Mouse (Mus musculus) A20 (cell line): ENCODE results near the gene Fgd6.

ENCODE experiments used
- DNase-seq: peaks from one replicate; pipeline ENCODE4 v3.0.0-alpha.2; 2011; ENCODE audit warnings: low read depth, low spot score

Fgd6 gene

DNA sequence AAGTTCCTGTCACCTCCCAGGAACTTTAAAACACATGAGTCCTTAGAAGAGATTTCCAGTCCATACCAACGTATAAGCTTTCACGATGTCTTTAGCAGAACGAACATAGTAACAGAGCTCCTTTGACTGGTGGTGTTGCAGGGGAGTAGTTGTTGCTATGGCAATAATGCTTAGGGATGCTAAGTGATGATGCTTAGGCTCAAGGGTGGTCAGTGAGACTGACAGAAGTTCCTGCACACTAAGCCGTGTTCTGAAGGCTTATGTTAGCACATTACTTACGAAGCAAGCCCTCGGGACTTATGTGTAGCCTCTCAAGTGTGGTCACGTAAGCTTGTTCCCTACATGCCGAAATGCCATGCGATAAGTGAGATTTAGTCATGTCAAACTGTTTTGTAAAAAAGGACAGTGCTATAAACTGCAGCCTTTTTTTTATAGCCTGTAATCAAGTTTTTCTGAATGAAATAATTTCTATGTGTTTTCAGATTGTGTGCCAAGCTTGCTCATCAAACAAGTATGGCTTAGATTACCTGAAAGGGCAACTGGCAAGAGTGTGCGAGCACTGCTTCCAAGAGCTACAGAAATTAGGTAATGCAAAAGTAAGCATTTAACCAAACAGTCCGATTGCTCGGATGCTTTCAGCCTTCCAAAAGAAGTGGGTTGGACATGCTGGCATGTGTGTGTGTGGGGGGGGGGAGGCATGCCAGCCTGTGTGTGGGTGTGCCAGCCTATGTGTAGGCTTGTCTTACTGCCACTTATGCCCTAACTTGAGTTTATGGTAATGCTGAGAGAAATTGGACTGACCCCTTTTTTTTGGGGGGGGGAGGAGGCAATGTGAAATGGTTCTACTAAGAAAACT, 99.0 kb downstream of the Fgd6 start:
- no peak for DNase-seq

DNA sequence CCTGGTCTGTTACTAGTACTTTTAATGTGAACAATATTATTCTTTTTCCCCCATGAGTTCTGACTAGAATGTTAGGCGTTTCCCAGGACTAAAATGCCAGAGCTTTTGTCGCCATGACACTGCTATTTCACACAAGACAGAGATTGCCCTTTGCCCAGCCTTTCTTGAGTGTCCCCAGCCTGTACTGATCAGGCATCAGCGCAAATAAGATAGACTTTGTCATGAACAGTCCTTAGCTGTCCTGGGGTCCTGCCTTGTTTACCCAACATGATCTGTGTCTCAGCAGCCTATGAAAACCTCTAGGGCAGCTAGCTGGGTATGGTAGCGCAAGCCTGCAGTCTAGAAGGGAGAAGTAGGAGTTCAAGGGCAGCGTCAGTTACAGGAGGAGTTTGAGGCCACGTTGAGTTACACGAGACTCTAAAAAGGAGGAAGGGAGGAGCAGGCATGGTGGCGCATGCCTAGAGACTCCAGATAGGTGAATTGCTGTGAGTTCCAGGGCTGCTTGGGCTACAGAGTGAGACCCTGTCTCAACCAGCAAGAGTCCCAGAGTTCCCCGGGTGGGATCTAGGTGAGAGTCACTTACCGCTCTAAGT, 103.2 kb downstream of the Fgd6 start:
- no peak for DNase-seq

DNA sequence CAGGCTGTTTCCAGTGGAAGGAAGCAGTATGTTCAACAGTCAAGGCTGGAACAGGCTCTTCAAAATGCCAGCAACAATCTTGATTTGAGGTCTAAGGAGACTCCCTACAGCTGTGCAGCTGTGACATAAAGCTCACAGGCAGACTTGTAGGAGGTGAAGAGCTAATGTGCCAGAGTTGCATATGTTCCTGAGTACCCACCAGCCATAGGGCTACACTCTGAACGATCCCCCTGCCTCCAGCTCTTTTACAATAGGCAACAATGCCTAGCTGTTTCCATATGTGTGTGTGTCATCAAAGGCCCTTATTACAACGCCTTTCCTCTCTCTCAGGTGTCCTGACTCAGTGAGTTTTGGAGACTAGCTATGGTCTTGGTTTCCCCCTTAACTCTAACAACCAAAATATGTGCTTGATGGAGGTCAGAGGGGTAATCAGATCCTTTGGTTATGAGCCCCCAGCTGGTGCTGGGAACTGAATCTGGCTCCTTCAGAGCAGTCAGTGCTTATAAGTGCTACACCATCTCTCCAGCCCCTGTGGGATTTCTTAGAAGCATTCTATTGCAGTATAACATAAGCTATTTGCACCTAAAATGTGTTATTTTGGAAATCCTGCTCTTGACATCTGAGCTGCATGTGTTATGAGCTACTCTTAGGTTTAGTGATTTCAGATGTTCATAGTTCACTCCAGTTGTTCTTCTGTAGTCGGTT, 104.6 kb downstream of the Fgd6 start:
- no peak for DNase-seq

DNA sequence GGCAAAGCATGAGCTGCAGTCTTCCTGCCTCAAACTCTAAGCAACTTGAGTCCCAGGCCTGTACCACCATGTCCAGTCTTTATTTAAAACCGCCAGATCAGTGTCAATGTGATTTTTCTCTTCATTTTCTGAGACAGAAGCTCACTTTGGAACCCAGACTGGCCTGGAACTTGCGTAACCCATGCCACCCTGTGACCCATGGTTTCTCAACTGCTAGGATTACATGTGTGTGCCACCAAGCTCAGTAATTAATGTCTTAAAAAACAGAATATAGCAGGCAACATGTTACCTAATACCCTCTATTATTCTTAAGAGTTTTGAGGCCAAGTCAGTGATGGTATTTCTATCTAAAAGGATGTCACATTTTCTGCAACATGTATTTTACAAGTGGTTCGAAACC, 106.6 kb downstream of the Fgd6 start:
- no peak for DNase-seq

DNA sequence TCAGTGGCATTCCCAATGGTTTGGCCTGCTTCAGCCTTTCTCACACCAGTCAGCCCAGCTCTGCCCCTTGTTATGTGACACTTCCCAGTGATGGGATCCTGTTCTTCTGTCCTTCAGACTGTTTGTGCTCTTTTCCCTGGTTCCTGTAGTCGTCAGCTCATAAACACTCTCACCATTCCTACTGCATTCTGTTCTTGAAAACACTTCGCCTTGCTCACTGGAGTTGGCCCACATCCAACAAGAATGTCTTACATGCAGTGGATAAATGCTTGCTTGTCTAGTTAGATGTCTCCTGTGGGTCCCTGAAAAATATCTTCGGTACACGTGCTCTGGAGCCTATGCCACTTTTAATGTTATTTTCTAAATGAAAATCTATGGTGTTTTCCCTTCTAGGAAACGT, 108.8 kb downstream of the Fgd6 start:
- no peak for DNase-seq

DNA sequence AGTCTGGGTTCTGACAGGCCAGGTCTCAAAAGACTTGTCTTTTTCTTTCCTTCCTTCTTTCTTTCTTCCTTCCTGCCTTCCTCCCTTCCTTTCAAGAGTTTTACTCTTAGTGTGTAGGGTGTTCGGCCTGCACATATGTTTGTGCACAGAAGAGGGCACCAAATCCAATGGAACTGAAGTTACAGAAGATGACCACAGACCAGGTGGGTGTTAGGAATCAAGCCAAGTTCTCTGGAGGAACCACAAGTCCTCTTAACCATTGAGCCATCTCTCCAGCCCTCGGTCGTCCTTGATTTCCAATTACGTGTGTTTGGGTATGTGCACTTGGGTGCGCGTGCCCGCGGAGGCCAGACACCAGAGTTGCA, 111.6 kb downstream of the Fgd6 start:
- no peak for DNase-seq

DNA sequence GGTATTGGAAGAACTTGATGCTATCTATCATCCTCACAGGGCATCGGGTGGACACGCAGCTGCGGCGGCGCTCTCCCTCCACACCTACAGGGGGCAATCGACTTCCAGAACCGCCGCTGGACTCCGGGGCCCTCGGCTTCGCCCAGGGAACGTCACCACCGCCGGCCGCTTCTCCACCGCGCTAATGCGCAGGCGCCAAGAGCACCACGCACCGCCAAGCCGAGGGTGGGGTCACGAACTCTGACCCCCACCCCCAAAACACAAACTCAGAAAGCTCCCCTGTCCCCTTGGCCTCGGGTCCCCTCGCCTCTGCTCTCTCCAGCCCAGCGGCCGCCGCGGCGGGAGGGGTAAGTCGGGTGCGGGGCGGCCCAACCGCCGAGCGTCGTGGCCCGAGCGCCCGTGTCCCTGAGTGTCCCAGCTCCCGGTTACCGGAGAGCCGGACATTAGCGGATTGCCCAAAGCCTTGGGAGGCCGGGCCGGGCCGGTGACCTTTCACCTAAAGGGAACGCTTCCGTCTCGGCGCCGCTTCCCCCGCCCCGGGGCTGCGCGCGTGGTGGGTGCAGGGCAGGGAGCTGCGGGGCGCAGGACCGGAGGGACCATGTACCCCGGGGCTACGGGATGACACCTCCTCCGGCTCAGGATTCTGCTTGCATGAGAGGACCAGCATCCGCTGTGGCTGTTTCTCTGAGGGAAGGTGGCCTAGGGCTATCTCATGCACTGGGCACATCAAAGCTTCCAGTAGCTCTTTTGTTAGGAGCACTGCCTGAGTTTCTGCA, 112.1 kb downstream of the Fgd6 start, which contains the start of gene Nr2c1:
Gene Nr2c1 (plus strand): TSS at position 268 of the 776 bp plus-strand sequence.
- DNase-seq: peak; percentile 92

DNA sequence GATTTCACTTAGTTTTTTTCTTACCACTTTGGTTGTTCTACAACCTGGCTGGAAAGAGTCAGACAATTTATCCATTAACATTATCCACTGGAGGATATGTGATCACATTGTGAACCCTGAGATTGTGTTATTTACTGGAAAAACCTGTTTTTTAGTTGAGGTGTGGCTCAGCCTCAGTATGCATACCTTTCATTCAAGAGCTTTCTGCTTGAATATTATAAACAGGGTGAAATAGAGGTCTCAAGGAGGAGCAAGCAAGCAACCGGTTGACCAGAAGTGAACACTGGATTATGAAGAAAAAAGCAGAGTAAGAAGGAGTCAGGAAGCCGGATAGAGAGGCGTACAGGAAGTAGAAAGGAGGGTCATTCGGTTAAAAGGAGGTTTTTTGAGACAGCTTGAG, 115.7 kb downstream of the Fgd6 start:
- no peak for DNase-seq

DNA sequence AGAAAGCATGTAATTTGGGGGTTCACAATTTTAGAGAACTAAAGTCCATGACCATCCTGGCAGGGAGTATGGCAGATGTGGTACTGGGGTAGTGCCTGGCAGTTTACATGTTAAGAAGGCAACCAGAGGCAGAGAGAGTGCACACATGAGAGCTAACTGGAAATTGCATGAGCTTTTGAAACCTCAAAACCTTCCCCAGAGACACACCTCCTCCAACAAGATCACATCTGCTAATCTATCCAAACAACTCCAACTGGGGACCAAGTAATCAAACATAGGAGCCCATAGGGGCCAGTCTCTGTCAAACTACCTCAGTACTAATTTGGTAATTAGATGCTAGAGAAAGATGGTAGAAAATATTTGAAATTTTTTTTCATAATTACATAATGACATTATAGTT, 118.0 kb downstream of the Fgd6 start:
- no peak for DNase-seq

DNA sequence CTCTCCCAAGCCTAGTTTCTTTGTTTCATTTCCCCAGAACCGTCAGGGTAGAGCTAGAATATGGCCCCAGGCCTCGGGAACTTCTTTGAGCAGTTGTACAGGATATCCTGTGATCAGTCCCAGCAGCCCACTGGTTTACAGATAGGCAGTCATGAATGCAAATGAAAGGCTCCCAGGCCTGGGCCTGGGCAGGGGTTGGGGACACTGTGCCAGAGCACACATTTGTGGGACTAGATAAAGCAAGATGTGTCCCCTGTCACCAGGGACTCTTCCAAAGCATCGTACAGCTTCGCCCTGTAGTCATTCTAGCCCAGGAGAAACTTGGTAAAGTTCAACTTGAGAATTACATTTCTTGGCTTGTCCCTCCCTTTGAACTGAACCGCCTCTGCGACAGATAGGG, 123.2 kb downstream of the Fgd6 start:
- DNase-seq: no peak

DNA sequence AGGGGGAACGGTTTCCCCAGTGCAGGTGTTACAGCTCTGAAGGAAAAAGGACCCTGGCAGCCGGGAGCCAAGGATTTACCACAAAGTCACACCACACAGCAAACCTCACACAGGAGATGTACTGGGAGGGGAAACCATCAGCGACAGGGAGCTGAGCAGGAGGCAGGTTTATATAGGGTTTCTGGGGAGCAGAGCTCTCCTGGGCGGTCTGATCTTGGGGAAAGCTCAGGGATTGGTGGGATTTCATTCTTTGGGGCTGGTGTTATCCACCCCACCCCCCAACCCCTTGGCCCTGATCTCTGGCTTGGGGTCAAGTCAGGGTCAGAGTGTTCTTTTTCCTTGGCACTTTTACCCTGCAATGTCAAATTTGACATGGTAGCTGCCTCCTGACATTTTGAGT, 123.6 kb downstream of the Fgd6 start:
- DNase-seq: no peak

DNA sequence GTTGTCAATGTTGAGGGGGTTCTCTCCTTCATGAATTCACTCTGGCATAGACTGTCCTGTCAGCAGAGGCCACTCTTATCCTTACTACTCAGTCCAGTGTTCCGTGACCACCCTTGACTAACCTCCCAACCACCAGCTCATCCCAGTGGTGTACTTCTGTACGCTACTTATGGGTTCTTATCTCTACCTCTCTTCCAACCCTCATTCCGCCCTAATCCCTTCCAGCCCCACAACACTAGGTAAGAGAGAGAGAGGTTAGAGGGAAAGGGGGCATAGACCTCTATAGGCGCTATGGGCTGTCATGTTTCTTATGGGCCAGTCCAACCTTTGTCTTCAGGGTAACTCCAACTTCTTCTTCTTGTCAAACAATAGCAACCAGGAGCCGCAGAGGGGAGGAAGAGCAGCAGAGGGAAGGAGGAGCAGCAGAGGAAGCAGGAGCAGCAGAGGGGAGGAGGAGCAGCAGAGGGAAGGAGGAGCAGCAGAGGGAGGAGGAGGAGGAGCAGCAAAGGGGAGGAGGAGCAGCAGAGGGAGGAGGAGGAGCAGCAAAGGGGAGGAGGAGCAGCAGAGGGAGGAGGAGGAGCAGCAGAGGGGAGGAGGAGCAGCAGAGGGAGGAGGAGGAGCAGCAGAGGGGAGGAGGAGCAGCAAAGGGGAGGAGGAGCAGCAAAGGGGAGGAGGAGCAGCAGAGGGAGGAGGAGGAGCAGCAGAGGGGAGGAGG, 125.4 kb downstream of the Fgd6 start:
- no peak for DNase-seq

DNA sequence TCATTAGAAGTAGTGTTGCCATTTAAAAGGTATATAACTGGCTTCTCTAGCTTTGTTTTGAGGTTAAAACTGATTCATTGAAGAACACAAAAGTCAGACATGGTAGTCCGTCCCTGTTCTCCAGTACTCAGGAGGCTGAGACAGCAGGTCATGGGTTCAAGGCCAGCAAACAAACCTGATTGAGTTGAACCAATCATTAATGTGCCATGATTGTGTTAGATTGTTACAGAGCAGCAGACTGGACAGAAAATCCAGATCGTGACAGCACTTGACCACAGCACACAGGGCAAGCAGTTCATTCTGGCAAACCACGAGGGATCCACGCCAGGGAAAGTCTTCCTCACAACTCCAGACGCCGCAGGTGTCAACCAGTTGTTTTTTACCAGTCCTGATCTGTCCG, 126.2 kb downstream of the Fgd6 start:
- DNase-seq: no peak

DNA sequence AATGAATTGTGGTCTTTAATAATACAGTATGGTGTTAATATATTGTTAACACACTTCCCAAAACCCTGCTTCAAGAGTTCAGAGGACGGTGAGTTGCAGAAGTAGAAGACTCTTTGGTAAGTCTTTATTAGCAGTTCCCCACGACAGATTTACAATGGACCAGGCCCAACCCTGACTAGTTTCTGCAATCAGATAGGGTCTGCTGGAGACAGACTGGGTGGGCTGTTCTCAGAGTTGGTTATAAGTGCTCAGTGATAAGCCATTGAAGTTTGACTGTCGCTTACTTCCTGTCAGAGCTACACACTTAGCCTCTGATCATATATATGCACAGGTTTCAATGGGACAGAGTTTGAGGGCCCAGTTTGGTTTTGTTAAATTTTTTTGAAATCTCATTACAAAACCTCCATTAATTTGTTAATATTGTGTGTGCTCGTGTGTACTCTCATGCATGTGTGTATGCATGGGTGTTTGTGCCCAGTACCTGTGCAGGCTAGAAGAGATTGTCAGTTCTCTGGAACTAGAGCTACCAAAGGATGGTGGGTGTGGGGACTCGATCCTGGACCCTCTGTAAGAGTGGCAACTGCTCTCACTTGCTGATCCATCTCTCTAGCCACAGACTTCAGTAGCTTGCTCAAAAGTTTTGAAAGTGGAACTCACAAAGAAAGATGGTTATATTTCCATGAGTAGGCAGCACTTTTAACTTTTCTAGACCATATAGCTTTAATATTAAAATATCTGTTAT, 128.5 kb downstream of the Fgd6 start:
- no peak for DNase-seq

DNA sequence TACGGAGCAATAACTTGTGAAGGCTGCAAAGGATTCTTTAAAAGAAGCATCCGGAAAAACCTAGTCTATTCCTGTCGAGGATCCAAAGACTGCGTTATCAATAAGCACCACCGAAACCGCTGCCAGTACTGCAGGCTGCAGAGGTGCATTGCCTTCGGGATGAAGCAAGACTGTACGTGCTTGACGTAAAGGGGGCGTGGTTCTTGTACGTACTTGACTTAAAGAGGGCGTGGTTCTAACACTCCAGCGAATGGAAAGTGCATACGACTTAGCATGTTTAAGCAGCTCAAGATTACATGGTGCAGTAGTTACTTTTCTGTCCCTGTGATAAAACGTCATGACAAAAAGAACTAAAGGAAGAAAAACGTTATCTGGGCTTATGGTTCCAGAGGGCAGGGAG, 129.6 kb downstream of the Fgd6 start:
- DNase-seq: no peak

DNA sequence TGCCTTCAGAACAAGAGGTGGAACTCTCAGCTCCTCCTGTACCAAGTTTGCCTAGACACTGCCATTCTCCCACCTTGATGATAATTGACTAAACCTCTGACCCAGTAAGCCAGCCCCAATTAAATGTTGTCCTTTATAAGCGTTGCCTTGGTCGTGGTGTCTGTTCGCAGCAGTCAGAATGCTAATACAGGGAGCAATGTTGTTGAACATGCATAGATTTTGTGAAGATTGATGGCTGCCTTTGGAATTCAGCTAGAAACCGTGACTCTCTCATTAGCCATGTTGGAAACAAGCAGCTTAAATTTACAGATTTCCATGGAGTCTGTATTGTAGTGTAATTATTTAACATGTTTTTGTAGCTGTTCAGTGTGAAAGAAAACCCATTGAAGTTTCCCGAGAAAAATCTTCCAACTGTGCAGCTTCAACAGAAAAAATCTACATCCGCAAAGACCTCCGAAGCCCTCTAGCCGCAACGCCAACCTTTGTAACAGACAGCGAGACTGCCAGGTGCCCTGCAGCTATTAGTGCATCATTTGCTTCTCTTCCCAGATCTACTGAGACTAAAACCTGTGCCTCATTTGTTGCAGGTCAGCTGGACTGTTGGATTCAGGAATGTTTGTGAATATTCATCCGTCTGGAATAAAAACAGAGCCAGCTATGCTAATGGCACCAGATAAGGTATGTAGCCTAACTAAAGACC, 131.4 kb downstream of the Fgd6 start:
- DNase-seq: no peak

DNA sequence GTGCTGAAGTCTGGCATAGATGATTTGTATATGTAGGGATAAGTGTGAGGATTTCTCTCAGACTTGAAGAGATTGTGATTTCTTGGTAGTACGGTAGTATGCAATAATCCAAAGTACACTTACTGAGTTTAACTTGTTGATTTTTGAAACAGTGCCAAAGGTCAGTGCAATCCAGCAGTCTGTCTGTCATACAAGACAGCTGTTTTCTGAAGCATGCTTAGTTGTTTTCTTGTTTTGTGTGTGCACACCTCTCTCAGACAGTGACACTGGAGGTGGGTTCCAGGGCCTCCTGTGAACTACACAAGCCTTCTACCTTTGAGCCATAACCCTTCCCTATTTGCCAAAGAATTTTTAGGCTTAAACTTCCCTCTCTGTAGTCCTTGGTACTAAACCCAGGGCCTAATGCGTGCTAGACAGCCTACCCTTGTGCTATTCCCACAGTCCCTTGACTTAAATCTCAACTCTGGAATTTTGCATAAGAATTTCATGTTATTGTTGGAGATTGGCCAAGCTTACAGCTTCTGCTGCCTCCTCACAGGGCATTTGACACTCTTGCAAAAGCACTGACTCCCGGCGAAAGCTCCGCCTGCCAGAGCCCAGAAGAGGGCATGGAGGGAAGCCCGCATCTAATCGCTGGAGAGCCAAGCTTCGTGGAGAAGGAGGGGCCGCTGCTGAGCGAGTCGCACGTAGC, 135.8 kb downstream of the Fgd6 start:
- DNase-seq: no peak

DNA sequence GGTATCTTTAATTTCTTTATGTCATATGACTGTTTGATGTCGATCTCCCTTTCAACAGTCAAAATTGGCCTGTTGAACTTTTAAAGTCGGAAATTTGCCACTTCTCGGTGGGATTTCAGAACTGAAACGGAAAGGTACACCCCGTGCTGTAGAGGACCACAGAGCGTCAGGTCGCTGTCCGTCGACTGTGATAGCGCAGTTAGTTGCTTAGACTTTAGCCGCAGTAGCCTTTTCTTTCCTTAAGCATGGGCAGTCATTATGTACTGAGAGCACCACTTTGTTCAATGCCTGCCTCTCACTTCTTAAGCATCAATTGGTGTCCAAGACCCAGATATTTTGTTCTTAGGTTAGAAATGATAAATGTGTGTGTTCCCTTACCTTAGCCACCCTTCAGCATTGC, 136.3 kb downstream of the Fgd6 start:
- no peak for DNase-seq

DNA sequence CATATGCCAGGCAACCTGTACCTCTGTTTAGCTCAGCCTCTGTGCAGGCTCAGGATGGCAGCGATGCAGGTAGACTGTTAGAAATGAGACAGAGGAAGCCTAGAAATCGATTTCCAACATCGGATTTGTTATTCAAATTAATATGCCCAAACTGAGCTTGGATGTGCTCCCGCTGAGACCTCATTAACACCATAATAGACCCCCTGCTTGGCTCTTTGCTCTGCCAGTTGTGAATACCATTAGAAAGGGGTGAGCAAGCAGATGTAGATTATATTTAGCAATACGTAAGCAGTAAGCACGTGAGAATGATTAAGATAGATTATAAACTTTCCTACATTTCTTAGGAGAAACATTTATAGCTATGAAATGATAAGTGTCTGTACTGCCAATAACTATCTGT, 136.9 kb downstream of the Fgd6 start:
- DNase-seq: no peak

DNA sequence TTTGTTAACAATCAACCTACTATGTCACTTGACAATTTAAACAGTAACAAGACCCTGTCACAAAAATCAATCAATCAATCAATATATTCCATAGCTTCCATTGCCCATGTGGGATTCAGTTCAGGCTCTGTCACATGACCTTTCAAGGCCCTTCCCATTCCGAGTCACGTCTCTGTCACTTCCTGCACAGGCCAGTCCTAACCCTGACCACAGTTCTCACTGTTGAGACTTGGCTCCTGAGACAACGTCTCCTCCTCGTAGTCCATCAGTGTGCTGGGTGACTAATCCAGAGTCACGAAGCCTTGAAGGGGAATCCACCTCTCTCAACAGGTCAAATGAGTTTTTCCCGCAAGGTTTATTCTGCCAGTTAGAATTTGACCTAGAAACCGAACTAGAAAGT, 138.9 kb downstream of the Fgd6 start:
- no peak for DNase-seq
